Mouse (Mus musculus): Measurements from ENCODE around the gene Gm44596. TPM values are rescaled to one million over a fixed set of nuclear protein-coding genes. Genes with fewer than 3 reads are reported as not detected.

Gene Gm44596
- polyA plus RNA-seq, 1 experiment from 2014 or later = not detected

GRCm38 (mm10) chr6:128354140-128354539, 21.2 kb upstream of the Gm44596 start:
- Histone ChIP-seq H3K9ac (ENCODE audit: low read length) (no peak overlapping the region), H3K27ac (ENCODE audit: low read depth, low read length) (no peak overlapping the region), H3K4me1 (replicated peaks; ENCODE audit: control insufficient read depth, insufficient read depth, low read length) (peaks cover 2% of the 10 kb centered on the region; the same call in 1 of the 2 replicates), H3K4me3 (ENCODE audit: low read depth, low read length) (no peak overlapping the region), H3K9me3 (ENCODE audit: control insufficient read depth, low read length) (no peaks in the 10 kb centered on the region), H3K4me2 (ENCODE audit: low read depth, low read length, severe bottlenecking) (no peak overlapping the region; the same call in 1 of the 2 replicates), H3K36me3 (ENCODE audit: control insufficient read depth, insufficient read depth, low read length) (peaks cover 5% of the 10 kb centered on the region; the same call in 1 of the 2 replicates), H3K27me3 (ENCODE audit: control insufficient read depth, insufficient read depth, low read length) (no peaks in the 10 kb centered on the region)
- ATAC-seq (replicated peaks; ENCODE audit: low FRiP score) = no peak
- 44% methylated on average over 3 of the region's 3 CpGs for WGBS
- no peak for DNase-seq (ENCODE audit: low spot score)

GRCm38 (mm10) chr6:128355201-128355681, 20.1 kb upstream of the Gm44596 start:
- Histone ChIP-seq H3K27ac (ENCODE audit: low read depth, low read length) (peak overlapping the region; percentile 50; the same call in 1 of the 2 replicates), H3K9me3 (ENCODE audit: control insufficient read depth, low read length) (no peaks in the 10 kb centered on the region), H3K36me3 (ENCODE audit: control insufficient read depth, insufficient read depth, low read length) (peaks cover 5% of the 10 kb centered on the region; the same call in 1 of the 2 replicates), H3K9ac (ENCODE audit: low read length) (peak overlapping the region; percentile 82), H3K4me2 (ENCODE audit: low read depth, low read length, severe bottlenecking) (peak overlapping the region; percentile 77), H3K4me1 (replicated peaks; ENCODE audit: control insufficient read depth, insufficient read depth, low read length) (peaks cover 2% of the 10 kb centered on the region; the same call in 1 of the 2 replicates), H3K4me3 (ENCODE audit: low read depth, low read length) (peak overlapping the region; percentile 78), H3K27me3 (ENCODE audit: control insufficient read depth, insufficient read depth, low read length) (no peaks in the 10 kb centered on the region)
- DNase-seq (ENCODE audit: low spot score) (no peak), ATAC-seq (replicated peaks; ENCODE audit: low FRiP score) (peak; percentile 70)
- under 1% methylated on average over 28 of the region's 28 CpGs for WGBS

- peak within 1 kb of the TSS; percentile 50; the same call in 1 of the 2 replicates for H3K27ac ChIP-seq (ENCODE audit: low read depth, low read length)
- WGBS = under 1% methylated on average over 42 of the region's 42 CpGs
- H3K4me2 ChIP-seq (ENCODE audit: low read depth, low read length, severe bottlenecking) = peak within 1 kb of the TSS; percentile 77
- peak within 1 kb of the TSS; percentile 78 for H3K4me3 ChIP-seq (ENCODE audit: low read depth, low read length)
- H3K9me3 ChIP-seq (ENCODE audit: control insufficient read depth, low read length) = no peaks in the 10 kb centered on the region
- ATAC-seq (replicated peaks; ENCODE audit: low FRiP score) (peak; percentile 99), DNase-seq (ENCODE audit: low spot score) (peak; percentile 99)
- H3K27me3 ChIP-seq (ENCODE audit: control insufficient read depth, insufficient read depth, low read length) = no peaks in the 10 kb centered on the region
- peaks cover 2% of the 10 kb centered on the region; the same call in 1 of the 2 replicates for H3K36me3 ChIP-seq (ENCODE audit: control insufficient read depth, insufficient read depth, low read length)
- H3K9ac ChIP-seq (ENCODE audit: low read length) = peak within 1 kb of the TSS; percentile 82
- peaks cover 2% of the 10 kb centered on the region; the same call in 1 of the 2 replicates for H3K4me1 ChIP-seq (replicated peaks; ENCODE audit: control insufficient read depth, insufficient read depth, low read length)
Observed at GRCm38 (mm10) chr6:128355726-128356416, 19.4 kb upstream of the Gm44596 start, which contains the start of gene Tulp3. Gene Tulp3, minus strand, starts transcription at chr6:128355851.

- Histone ChIP-seq H3K4me1 (replicated peaks; ENCODE audit: control insufficient read depth, insufficient read depth, low read length) (peaks cover 7% of the 10 kb centered on the region), H3K9ac (ENCODE audit: low read length) (no peak overlapping the region), H3K27me3 (ENCODE audit: control insufficient read depth, insufficient read depth, low read length) (no peaks in the 10 kb centered on the region), H3K36me3 (ENCODE audit: control insufficient read depth, insufficient read depth, low read length) (peaks cover 2% of the 10 kb centered on the region; the same call in 1 of the 2 replicates), H3K4me2 (ENCODE audit: low read depth, low read length, severe bottlenecking) (no peak overlapping the region), H3K27ac (ENCODE audit: low read depth, low read length) (no peak overlapping the region), H3K4me3 (ENCODE audit: low read depth, low read length) (no peak overlapping the region), H3K9me3 (ENCODE audit: control insufficient read depth, low read length) (no peaks in the 10 kb centered on the region)
- ATAC-seq (replicated peaks; ENCODE audit: low FRiP score) (no peak), DNase-seq (ENCODE audit: low spot score) (peak; percentile 78)
- WGBS = 22% methylated on average over 2 of the region's 2 CpGs
Observed at GRCm38 (mm10) chr6:128358999-128359398, 16.3 kb upstream of the Gm44596 start.

- Histone ChIP-seq H3K27me3 (ENCODE audit: control insufficient read depth, insufficient read depth, low read length) (no peaks in the 10 kb centered on the region), H3K4me2 (ENCODE audit: low read depth, low read length, severe bottlenecking) (peak overlapping the region; percentile 58), H3K36me3 (ENCODE audit: control insufficient read depth, insufficient read depth, low read length) (peaks cover 9% of the 10 kb centered on the region), H3K4me1 (replicated peaks; ENCODE audit: control insufficient read depth, insufficient read depth, low read length) (peaks cover 8% of the 10 kb centered on the region), H3K9me3 (ENCODE audit: control insufficient read depth, low read length) (no peaks in the 10 kb centered on the region), H3K9ac (ENCODE audit: low read length) (peak overlapping the region; percentile 95), H3K27ac (ENCODE audit: low read depth, low read length) (peak overlapping the region; percentile 91), H3K4me3 (ENCODE audit: low read depth, low read length) (peak overlapping the region; percentile 94)
- 16% methylated on average over 9 of the region's 9 CpGs for WGBS
- DNase-seq (ENCODE audit: low spot score) (no peak), ATAC-seq (replicated peaks; ENCODE audit: low FRiP score) (no peak)
Observed at GRCm38 (mm10) chr6:128361901-128362300, 13.4 kb upstream of the Gm44596 start.

GRCm38 (mm10) chr6:128362381-128363006, 12.8 kb upstream of the Gm44596 start, which contains the start of the genes Rhno1 and Foxm1:
Gene Rhno1, minus strand, starts transcription at chr6:128362911.
Gene Foxm1, plus strand, starts transcription at chr6:128362967.
- peaks cover 9% of the 10 kb centered on the region for H3K36me3 ChIP-seq (ENCODE audit: control insufficient read depth, insufficient read depth, low read length)
- H3K4me1 ChIP-seq (replicated peaks; ENCODE audit: control insufficient read depth, insufficient read depth, low read length) = peaks cover 8% of the 10 kb centered on the region
- peak within 1 kb of the TSS; percentile 95 for H3K9ac ChIP-seq (ENCODE audit: low read length)
- peak; percentile 91 for ATAC-seq (replicated peaks; ENCODE audit: low FRiP score)
- H3K27ac ChIP-seq (ENCODE audit: low read depth, low read length) = peak within 1 kb of the TSS; percentile 91
- H3K27me3 ChIP-seq (ENCODE audit: control insufficient read depth, insufficient read depth, low read length) = no peaks in the 10 kb centered on the region
- H3K9me3 ChIP-seq (ENCODE audit: control insufficient read depth, low read length) = no peaks in the 10 kb centered on the region
- H3K4me2 ChIP-seq (ENCODE audit: low read depth, low read length, severe bottlenecking) = peak within 1 kb of the TSS; percentile 58
- under 1% methylated on average over 43 of the region's 76 CpGs for WGBS
- peak; percentile 92 for DNase-seq (ENCODE audit: low spot score)
- H3K4me3 ChIP-seq (ENCODE audit: low read depth, low read length) = peak within 1 kb of the TSS; percentile 94

- H3K4me3 ChIP-seq (ENCODE audit: low read depth, low read length) = peak overlapping the region; percentile 94
- peaks cover 8% of the 10 kb centered on the region for H3K4me1 ChIP-seq (replicated peaks; ENCODE audit: control insufficient read depth, insufficient read depth, low read length)
- peak overlapping the region; percentile 95 for H3K9ac ChIP-seq (ENCODE audit: low read length)
- 2% methylated on average over 46 of the region's 46 CpGs for WGBS
- H3K36me3 ChIP-seq (ENCODE audit: control insufficient read depth, insufficient read depth, low read length) = peaks cover 6% of the 10 kb centered on the region
- no peaks in the 10 kb centered on the region for H3K27me3 ChIP-seq (ENCODE audit: control insufficient read depth, insufficient read depth, low read length)
- ATAC-seq (replicated peaks; ENCODE audit: low FRiP score) (no peak; the same call in 1 of the 2 replicates), DNase-seq (ENCODE audit: low spot score) (no peak)
- peak overlapping the region; percentile 58 for H3K4me2 ChIP-seq (ENCODE audit: low read depth, low read length, severe bottlenecking)
- H3K27ac ChIP-seq (ENCODE audit: low read depth, low read length) = peak overlapping the region; percentile 91
- H3K9me3 ChIP-seq (ENCODE audit: control insufficient read depth, low read length) = no peaks in the 10 kb centered on the region
Observed at GRCm38 (mm10) chr6:128363007-128363825, 12.1 kb upstream of the Gm44596 start.

GRCm38 (mm10) chr6:128364721-128365120, 10.6 kb upstream of the Gm44596 start:
- Histone ChIP-seq H3K4me3 (ENCODE audit: low read depth, low read length) (no peak overlapping the region), H3K4me2 (ENCODE audit: low read depth, low read length, severe bottlenecking) (0 out of 2 replicates have a peak overlapping the region, but pooled peaks have one; percentile 3), H3K9ac (ENCODE audit: low read length) (no peak overlapping the region; the same call in 1 of the 2 replicates), H3K4me1 (replicated peaks; ENCODE audit: control insufficient read depth, insufficient read depth, low read length) (peaks cover 8% of the 10 kb centered on the region), H3K27ac (ENCODE audit: low read depth, low read length) (no peak overlapping the region), H3K36me3 (ENCODE audit: control insufficient read depth, insufficient read depth, low read length) (peaks cover 13% of the 10 kb centered on the region), H3K27me3 (ENCODE audit: control insufficient read depth, insufficient read depth, low read length) (no peaks in the 10 kb centered on the region), H3K9me3 (ENCODE audit: control insufficient read depth, low read length) (no peaks in the 10 kb centered on the region)
- 85% methylated on average over 6 of the region's 6 CpGs for WGBS
- ATAC-seq (replicated peaks; ENCODE audit: low FRiP score) = no peak
- no peak for DNase-seq (ENCODE audit: low spot score)

All from forebrain, embryonic 11.5 days (tissue).